Mouse (Mus musculus) testis, adult 2 months (tissue): ENCODE measurements around the gene 4922502D21Rik.

Experiments
- CTCF ChIP-seq: fragments of 200-500 bp; IDR thresholded peaks from 2 replicates; pipeline ENCODE4 v1.5.1; 2012; ENCODE audit warnings: low read depth, mild to moderate bottlenecking, inconsistent platforms, low read length, moderate library complexity; ENCODE audit not compliant: control insufficient read depth, insufficient read depth, insufficient replicate concordance
- POLR2A ChIP-seq: fragments of 200-500 bp; IDR thresholded peaks from 2 replicates; pipeline ENCODE4 v1.6.1; 2012; ENCODE audit warnings: low read depth, mild to moderate bottlenecking, inconsistent platforms, low read length, moderate library complexity; ENCODE audit not compliant: control insufficient read depth

GRCm38 (mm10) chr6:129374937-129375471, 43.4 kb upstream of the 4922502D21Rik start:
- TF ChIP-seq CTCF (no peak), POLR2A (no peak)
